Mouse (Mus musculus): ENCODE measurements around the gene Zfand3.
A peak's percentile ranks its signal among the peaks of the same experiment; 100 is the strongest.

Zfand3 gene

DNA sequence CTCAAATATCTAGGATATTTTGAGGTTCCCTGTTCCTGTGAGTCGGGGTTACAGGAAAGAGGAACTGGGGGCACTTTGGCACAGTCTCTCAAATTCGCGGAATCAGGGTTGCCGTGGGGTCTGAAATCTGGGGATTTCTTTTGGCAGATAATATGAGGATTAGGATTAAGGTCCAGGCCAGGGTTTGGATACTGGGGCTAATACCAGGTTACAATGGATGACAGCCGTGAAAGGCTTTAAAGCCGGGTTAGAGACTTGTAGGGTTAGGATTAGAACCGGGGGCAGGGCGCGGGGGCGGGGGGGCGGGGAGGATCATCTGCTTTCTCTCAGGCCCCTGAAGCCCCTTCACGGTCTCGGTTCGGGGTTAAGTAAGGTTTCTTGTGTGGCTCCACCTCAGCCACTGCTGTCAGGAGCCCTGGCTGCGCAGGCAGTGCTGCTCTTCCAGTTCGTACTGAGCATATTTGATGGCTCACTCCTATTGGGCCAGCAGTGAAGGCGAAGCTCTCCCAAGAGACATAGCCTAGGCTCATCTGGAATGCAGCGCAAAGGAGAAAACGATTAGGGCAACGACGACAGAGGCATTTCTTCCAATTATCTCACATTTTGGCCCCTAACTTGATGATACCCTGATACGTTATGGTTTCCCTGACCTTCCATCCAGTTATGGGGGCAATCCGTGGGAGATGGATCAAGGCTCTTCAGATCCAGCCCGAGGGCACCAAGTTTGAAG is 5.8 kb upstream of the Zfand3 start:
- DNase-seq (ENCODE audit: low read depth), result no peak

DNA sequence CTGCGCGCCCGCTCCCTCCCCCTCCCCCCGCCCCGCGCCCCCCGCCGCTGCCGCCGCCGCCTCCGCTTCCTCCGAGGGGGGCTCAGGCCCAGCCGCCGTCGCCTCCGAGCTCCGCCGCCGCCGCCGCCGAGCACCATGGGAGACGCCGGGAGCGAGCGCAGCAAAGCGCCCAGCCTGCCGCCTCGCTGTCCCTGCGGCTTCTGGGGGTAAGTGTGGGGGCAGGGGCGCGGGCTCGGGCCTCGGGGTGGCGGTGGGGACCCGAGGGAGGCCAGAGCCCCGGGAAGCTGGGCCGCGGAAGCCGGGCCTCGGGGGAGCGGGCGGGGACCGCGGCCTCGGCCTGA is 540 bp downstream of the Zfand3 start:
- no peak for DNase-seq (ENCODE audit: low read depth)

DNA sequence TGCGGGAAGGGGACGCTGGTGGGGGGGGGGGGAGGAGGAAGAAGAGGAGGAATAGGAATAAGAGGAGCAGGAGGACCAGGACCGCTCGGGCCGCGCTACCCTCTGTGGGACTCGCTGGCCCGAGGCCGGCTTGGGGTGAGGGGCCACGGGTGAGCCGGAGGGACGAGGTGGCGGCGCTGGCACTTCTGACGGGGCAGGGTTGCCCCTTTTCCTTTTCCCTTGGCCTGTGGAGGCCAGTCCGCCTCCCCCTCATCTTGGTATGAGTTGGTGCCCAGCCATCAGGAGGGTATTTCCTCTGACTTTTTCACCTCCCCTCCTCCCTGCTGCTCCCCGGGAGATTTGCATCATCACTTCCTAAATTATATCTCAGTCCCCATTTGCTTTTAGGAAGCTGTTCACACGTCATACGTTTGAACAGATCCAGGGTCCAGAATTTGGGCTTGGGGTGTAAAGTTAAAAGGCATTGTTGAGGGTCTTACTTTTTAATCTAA is 963 bp downstream of the Zfand3 start:
- DNase-seq (ENCODE audit: low read depth), result peak; percentile 75

DNA sequence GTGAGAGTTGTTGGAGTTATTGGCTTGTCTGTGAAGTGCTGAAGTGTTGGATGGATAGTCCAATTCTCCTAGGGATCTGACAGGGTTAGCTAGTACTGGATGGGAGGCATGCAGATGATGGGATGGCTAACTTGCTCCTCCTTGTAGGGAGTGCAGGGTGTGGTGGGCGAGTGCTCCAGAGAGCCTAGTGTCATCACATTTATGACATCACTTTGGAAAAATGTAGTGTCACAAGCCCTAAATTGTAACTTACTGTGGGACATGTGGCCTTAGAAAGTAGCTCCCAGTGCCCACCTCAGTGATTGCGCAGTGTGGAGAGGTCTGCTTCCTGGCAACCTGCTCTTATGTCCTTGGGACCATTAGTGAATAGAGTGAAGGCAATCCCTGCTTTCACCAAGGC is 2.3 kb downstream of the Zfand3 start:
- no peak for DNase-seq (ENCODE audit: low read depth)

DNA sequence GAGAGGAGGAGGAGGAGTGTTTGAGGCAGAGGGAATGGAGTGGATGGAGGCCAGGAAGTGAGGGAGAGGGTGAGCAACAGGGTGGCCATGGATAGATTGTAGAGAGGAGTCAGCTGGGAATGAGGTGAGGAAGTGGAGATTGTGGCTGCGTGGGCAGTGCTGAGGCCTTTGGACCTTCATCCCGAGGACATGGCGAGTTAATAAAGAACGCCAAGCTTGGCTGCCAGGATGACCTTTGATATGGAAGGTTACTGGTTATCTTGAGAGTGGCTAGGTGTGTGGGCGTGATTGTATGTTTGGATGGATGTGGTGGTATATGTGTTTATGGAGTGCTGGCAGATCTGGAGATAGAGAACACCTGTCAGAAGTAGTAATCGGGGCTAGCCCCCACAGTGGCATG is 3.4 kb downstream of the Zfand3 start:
- no peak for DNase-seq (ENCODE audit: low read depth)

DNA sequence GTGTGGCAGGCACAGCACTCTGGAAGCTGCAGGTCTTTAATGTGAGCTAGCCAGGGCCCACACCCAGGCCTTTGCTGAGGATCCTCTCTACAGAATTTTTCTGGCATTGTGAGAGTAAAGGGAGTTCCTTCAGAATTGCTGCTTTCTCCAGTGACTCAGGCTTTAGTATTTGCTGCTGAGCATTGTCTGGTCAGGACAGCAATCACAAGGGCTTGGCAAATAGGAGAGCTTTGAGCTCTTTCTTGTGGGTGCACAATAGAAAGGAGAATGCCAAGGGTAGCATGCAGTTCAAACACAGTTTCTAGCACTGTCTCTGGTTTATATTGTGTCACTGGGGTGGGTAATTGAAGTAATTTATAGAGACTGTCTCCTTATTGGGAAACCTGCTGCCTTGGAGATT is 3.9 kb downstream of the Zfand3 start:
- DNase-seq (ENCODE audit: low read depth), result no peak

DNA sequence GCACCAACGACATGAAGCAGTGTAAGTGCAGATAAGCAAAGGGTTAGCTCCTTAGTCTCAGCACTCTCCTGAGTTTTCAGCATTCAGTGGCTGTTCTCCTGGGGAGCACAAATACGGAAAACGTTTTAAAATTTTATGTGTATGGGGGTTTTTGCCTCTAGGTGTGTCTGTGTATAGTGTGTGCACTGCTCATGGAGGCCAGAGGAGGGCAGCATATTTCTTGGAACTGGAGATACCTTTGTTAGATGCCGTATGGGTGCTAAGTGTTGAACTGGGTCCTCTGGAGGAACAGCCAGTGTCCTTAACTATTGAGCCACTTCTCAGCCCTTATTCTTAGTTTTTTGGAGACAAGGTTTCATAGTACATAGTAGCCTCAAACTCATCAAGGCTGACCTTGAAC is 10.1 kb downstream of the Zfand3 start:
- peak; percentile 28 for DNase-seq (ENCODE audit: low read depth)

DNA sequence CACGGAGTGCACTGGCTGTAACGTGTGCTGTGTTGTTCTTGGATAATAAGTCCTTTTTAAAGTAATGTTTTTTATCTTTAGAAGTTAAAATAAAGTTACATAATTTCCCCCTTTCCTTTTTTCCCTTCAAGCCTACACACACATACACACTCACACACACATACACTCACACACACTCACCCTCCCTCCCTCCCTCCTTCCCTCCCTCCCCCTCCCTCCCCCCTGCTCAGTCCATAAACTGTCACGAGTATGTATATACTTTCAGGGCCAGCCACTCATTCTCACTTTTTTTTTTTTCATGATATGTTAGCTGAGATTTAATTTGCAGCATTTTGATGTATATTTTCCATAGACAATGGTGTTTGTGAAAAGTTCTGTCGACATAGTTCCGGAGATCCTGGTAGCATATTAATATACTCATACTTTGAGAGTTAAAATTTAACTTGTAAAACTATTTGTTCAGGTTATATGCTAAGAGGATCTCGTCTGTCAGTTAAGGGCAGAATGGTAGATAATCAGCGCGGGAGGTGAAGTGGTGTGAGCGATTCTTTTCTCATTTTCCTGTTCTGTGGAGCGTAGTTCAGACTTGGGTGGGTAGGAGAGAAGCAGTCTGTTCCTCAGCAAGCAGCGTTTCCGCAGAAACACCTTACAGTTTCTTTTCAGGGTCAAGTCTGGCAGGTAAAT is 14.5 kb downstream of the Zfand3 start:
- no peak for DNase-seq (ENCODE audit: low read depth)

DNA sequence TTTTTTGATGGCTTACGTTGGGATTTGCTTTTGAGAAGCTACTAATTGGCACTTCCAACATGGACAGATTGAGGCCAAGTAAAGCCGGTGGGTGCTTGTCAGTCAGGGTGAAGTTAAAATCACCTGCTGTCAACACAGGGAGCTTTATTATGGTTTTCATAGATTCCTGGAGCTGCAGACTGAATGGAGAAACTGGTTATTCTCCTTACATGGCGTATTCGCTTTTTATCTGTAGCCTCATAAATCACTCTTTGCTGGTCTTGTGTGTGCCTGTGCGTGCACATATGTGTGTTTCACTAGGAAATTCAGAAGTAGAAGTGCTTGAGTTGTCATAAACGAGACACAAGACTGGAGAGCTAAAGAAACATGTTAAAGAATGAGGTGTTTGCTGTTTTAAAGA is 15.4 kb downstream of the Zfand3 start:
- DNase-seq (ENCODE audit: low read depth), result no peak

DNA sequence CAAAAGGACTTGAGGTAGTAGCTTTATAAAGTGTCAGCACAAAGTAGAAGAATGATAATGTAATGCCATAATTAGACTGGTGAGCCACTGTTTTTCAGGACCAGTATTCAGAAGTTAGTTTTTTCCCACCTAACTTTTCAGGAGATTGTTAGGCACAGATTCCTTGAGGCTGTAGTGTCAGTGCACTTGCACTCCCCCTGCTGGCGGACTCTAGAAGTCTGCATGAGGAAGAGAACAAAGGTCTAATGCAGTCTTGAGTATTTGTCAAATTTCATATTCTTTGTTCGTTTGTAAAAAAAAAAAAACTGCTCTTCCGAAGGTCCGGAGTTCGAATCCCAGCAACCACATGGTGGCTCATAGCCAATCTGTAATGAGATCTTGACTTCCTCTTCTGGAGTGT is 20.1 kb downstream of the Zfand3 start:
- peak; percentile 83 for DNase-seq (ENCODE audit: low read depth)

DNA sequence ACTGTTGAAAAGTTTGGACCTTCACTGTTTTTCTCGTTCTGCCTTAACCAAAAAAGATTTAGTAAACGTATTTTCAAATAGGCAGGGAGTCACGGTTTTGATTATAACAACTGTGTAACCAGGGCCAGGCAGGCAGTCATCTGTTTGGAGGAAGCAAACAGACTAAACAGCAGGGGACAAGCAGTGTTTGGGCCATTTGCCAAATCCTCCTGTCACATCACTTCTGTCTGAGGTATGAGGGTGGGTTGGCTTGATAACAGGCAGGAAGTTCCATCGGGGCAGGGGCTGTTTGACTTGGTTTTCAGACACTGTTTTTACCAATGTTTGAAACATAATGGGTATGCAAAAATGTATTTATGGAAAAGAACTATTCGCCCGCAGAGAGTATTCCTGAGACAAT is 22.1 kb downstream of the Zfand3 start:
- DNase-seq (ENCODE audit: low read depth), result peak; percentile 32

DNA sequence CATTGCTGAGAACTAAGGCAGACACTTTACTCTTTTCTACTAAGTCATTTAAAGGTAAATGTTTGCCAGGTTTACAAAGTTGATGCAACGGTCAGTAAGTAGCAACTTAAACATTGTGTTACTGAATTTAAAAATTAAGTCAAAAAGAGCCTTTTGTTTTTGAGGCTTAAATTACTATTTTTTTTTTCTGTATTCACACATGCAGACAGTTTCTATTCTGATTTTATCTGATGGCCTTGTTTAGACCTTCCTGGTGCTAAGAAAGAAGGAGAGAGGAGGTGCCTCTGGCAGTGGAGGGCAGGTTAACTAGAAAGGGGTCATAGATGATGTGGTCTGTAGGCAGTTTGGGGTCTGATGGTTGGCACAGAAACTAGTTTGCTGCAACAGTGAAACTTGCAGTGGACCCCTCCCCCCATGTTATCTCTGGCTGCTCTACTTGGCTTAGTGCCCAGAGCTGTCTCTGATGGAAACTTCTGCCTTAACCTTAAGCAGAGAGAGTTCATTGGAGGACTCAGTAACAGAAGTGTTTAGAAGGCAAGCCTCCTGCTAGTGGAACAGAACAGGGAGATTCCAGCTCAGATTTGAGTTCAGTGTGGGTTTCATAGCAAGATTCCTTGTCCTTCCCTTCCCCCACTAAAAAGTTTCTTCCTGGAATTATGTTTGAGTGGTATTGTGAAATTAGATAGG is 23.0 kb downstream of the Zfand3 start:
- peak; percentile 80 for DNase-seq (ENCODE audit: low read depth)

DNA sequence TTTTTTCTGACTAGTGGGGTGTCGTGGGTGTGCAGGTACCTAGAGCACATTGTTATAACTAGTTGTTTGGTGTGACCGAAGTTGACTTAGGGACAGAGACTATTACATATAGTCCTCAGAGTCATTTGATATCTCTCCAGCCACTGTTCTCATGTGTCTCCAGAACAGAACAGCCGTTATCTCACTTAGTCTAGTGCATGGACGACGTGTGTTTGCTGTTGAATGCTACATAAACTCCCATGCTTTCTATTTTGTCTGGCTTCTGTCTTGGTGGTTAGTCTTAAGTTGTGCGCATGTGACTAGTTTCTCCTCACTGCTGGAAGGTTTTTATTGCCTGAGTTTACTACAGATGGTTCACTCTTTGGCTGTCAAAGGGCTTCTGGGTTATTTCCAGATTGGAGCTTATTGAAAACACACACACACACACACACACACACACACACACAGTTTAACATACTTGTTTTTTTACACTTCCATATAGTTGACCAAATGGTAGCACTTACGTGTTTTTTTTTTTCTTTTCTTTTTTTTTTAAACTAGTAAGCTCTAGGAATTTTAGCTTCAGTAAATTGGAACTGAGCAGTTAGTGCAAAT is 25.2 kb downstream of the Zfand3 start:
- DNase-seq (ENCODE audit: low read depth), result no peak

DNA sequence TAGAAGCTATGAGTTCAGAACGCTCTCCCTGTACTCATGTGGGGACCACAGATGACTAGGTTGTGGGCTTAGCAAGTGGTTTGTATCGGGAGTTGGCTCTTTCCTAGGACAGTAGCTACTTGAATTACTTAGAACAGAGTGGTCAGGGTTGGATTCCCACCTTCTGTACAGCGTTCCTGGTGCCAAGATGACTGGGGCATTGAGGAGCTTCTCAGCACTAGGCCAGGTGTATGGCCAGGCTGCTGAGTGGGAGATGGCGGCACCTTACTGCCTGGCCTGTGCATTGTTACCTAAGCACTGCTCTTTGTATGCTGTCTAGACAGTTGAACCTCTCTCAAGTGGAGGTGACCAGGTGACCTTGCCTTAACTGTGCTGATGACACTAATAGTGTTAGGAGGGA is 28.3 kb downstream of the Zfand3 start:
- DNase-seq (ENCODE audit: low read depth), result no peak

DNA sequence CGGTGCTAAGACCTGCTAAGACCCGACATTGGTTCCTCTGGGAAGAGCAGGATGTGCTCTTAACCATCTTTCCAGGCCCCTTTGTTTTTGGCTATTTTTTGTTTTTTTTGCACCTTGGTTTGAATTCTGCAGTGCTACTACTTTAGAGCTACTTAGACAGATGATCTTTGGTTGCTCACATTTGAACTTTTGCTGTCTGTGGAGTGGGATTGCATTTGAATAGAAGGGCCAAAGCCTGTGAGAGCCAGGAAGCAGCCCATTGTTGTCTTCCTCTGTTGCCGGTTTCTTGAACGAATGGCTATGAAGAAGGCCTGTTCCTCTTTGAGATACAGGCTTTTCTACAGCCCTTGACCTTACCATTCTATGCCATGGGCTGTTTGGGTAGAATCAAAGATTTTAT is 29.5 kb downstream of the Zfand3 start:
- DNase-seq (ENCODE audit: low read depth), result no peak

DNA sequence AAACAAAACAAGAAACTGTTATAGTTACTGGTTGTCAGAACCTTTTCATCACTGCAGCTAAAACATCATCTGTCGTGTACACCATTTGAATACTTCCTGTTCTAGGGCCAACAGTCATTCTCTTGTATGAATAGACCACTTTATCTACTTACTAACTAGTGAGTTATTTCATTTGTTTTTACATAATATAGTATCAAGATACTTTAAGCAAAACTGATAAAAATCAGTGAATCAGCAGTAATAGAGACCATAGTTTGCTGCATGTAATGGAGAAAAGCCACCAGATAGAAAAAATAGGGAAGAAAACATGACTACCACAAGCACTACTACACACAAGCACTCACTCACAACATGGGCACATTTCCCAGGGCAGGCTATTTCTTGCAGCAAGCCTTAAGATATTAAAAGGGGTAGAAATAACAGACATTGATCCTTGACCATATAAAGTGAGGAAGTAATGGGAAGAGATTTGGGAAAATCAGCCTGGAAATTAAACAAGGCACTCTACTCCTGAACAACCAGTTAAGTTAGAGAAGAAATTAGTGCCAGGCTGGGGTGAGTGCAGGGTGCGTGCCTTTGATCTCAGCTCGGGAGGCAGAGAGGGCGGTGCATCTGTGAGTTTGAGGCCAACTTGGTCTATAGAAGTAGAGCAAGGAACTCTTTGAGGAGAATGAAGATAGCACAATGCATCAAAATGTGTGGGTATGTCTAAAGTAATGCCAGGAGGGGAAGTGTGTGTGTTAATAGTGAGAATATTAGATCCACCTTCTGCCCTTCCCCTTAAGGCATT is 30.9 kb downstream of the Zfand3 start:
- no peak for DNase-seq (ENCODE audit: low read depth)

DNA sequence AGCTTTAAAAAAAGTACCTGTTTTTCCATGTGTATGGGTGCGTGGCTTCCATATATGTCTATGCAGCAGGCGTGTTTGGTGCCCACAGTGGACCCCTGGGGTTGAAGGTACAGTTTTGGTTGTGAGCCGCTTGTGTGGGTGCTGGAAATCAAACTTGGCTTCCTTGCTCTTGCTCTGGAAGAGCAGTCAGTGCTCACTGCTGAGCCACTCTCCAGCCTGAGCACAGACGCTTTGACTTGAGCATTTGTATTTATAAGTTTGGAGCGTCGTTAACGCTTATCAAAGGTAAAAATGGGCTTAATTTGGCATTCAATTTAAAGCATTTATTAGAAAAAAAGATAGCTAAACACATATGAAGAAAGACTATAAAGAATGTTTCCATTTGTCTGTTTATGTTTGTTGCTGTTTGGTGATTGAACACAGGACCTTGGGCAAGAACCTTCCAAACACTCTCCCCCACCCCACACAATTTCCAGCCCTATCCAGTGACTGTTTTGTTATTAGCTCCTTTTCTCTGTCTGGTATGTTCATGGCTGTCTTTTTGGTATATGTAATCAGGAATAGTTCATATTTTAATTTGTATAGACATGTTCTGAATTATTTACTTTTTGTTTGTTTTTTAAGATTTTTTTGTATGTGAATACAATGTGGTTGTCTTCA is 38.8 kb downstream of the Zfand3 start:
- no peak for DNase-seq (ENCODE audit: low read depth)

DNA sequence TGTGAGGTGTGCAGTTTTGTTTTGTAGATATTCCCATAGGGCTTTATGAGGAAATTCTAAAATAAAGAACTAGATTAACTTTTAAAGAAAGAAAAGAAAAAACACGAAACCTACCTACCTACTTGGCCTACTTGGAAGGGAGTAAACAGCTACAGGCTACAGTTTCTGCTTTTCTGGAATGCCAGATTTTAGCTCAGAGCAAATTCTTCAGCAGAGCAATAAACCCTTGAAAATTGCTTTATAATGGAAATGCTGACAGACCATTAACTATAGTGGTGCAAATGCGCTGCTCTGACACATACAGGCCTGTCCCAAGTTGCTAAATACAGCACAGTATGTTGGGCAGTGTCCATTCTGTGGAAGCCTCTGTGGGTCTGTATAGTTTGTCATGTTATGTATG is 40.6 kb downstream of the Zfand3 start:
- DNase-seq (ENCODE audit: low read depth), result no peak

DNA sequence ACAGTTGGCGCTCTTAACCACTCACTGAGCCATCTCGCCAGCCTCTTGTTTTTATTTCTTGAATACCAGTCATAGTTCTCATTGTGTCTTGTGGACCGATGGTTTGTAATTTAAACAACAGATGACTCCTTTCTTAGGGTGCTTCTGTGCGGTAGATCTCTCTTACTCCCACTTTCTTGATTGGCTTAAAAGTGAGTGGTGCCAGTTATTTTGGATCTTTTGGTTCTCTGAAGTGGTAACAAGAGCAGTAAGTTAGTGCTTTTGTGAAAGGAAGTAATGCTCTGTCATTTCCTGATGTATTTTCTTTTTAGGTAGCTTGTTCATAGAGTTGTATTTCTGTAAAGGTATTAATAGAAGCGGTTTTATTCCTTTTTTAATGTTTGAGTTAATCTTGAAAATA is 42.1 kb downstream of the Zfand3 start:
- peak; percentile 32 for DNase-seq (ENCODE audit: low read depth)

DNA sequence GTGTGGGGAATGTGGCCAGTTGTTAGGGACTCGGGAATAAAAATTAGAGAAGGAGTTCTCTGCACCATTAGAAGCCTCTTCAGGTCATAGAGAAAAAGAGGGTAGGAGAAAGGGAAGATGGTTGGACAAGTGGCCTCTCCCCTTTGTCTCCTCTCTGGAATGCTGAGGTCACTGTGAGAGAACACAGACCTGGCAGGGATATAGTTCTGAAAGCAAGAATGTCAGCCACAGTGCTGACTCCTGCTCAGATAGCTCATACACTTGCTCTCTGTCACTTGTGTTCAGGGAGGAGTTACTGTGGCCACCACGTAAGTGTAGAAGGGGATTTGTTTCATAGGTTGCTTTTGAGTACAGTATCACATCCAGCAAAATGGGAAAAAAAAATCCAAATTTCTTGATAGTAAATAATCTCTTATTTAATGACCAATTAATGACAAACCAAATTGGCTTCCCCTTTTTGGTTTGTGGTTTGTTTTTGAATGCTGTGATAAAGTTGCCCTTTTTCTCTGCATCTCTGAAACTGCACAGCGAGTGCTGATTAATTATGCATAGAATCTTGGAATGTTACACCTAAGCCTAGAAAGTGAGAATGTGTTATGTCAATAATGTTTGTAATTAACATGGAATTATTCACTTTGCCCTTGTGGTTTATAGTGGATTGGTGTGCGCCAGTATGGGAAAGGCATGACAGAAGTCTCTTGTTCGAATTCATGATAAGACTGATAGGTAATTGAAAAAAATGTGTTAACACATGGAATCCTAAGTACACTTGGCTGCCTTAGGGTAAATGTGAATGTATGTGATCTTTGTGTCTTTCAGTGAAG is 47.2 kb downstream of the Zfand3 start:
- DNase-seq (ENCODE audit: low read depth), result no peak

DNA sequence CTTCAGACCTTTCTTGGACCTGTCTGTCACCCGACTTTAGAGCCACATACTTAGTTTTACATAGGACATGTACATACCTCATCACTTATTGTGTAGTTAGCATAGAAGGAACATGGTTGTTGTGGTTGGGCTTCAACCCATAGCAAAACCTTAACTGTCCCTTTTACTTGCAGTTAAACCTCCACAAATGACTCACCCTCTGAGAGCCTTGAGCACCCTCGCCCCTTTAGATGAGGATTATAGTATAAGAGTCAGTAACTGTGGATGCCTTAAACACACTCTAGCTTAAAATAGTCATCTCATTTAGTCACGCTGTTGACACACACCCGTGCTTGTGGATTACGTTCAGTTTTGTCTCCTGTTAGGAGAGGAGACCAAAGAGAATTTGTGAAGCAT is 47.8 kb downstream of the Zfand3 start:
- no peak for DNase-seq (ENCODE audit: low read depth)

All from induced T-regulatory cell, adult 2 months (primary cell).